In the genomic region with DNA sequence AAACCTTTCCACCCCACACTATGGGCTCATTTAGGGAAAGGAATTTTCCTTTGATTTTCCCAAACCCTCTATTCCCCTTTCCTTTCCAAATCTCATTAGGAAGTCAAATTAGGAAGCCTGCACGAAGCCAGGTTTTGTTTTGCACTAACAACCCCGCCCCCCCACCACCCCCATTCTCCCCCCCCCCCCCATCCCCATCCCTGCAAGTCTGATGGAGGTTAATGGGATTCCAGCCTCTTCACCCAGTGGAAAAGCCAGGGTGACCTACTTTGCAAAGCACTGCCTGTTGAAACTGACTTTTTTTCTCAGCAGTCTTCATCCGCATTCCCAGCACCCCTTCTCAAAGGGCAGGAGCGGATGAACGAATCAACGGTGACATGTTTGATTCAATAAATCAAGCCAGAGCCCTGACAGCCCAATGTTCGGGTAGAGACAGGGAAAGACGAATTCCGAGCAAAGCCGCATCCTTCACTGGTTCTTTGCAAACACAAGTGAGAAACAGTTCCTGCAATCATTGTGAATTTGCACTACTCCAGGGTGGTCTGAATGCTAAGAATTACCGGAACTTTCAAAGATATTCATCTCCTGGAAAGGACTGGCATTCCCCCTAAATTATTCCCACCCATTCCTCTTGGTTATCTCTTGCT, we compare ENCODE assay signal across 8 mouse cellular contexts.
DNase-seq lines count a peak whose midpoint lies in the region; ATAC-seq lines count a peak whose summit lies in the region.

No protein-coding gene starts in this region.

- H3K4me2 ChIP-seq in embryonic facial prominence, embryonic 11.5 days (ENCODE audit: low read depth, low read length), result peak overlapping the region; percentile 55
- peak overlapping the region; percentile 67 for H3K4me2 ChIP-seq in liver, embryonic 16.5 days (ENCODE audit: low read depth, low read length)

- no peaks in the 10 kb centered on the region for H3K9me3 ChIP-seq in embryonic facial prominence, embryonic 11.5 days (replicated peaks; ENCODE audit: control insufficient read depth, low read length)
- no peaks in the 10 kb centered on the region for H3K9me3 ChIP-seq in liver, embryonic 16.5 days (replicated peaks; ENCODE audit: control insufficient read depth, low read length)

- H3K27me3 ChIP-seq in embryonic facial prominence, embryonic 11.5 days (ENCODE audit: control insufficient read depth, insufficient read depth, low read length), result no peaks in the 10 kb centered on the region
- no peaks in the 10 kb centered on the region for H3K27me3 ChIP-seq in liver, embryonic 16.5 days (ENCODE audit: control insufficient read depth, insufficient read depth, low read depth, low read length)

- 9% methylated on average over 11 of the region's 11 CpGs for WGBS in embryonic facial prominence, embryonic 11.5 days
- 7% methylated on average over 11 of the region's 11 CpGs for WGBS in liver, embryonic 16.5 days (ENCODE audit: insufficient replicate concordance)

- peak overlapping the region; percentile 29 for H3K4me3 ChIP-seq in embryonic facial prominence, embryonic 11.5 days (ENCODE audit: low read depth, low read length)
- H3K4me3 ChIP-seq in liver, embryonic 16.5 days (ENCODE audit: low read depth, low read length), result peak overlapping the region; percentile 64

- H3K9ac ChIP-seq in embryonic facial prominence, embryonic 11.5 days (replicated peaks; ENCODE audit: low read length), result peak overlapping the region; percentile 28; the same call in 1 of the 2 replicates
- H3K9ac ChIP-seq in liver, embryonic 16.5 days (ENCODE audit: low read depth, low read length), result peak overlapping the region; percentile 38

- 0 out of 2 replicates have a peak, but pooled peaks have one; percentile 26 for ATAC-seq in embryonic facial prominence, embryonic 11.5 days (replicated peaks; ENCODE audit: insufficient number of reproducible peaks, low FRiP score, low TSS enrichment, low read depth)
- ATAC-seq in inflammation-experienced regulatory T-cells, adult 6 months, result peak; percentile 41
- ATAC-seq in liver, embryonic 16.5 days (ENCODE audit: low read depth), result no peak

- H3K36me3 ChIP-seq in embryonic facial prominence, embryonic 11.5 days (replicated peaks; ENCODE audit: control insufficient read depth, insufficient read depth, low read depth, low read length), result no peaks in the 10 kb centered on the region
- no peaks in the 10 kb centered on the region for H3K36me3 ChIP-seq in liver, embryonic 16.5 days (ENCODE audit: control insufficient read depth, insufficient read depth)

- H3K27ac ChIP-seq in embryonic facial prominence, embryonic 11.5 days (replicated peaks; ENCODE audit: low read depth, low read length), result no peak overlapping the region
- no peak overlapping the region for H3K27ac ChIP-seq in liver, embryonic 16.5 days (ENCODE audit: low read length)

- H3K4me1 ChIP-seq in embryonic facial prominence, embryonic 11.5 days (ENCODE audit: control insufficient read depth, insufficient read depth, low read length), result no peaks in the 10 kb centered on the region
- H3K4me1 ChIP-seq in liver, embryonic 16.5 days (ENCODE audit: control insufficient read depth, low read depth, low read length), result peaks cover 3% of the 10 kb centered on the region; the same call in 1 of the 2 replicates

- peak; percentile 26 for DNase-seq in kidney, adult 11 months
- DNase-seq in kidney, postnatal 25 days, result no peak
- no peak for DNase-seq in embryonic facial prominence, embryonic 11.5 days (ENCODE audit: low spot score)
- DNase-seq in retina, postnatal 1 day, result peak; percentile 83
- no peak for DNase-seq in adrenal gland, postnatal 10 days
- no peak for DNase-seq in cerebellum, postnatal 4 days (ENCODE audit: low spot score in 2 of 2)

Comparison
In these comparisons a context has a peak if more than half of its experiments do, and no peak if none do; other contexts are left out.
1. DNase-seq: peak in kidney, adult 11 months (single experiment) and retina, postnatal 1 day (single experiment); none in kidney, postnatal 25 days (0 of 2), embryonic facial prominence, embryonic 11.5 days (single experiment), adrenal gland, postnatal 10 days (single experiment) and cerebellum, postnatal 4 days (0 of 2).